Mouse (Mus musculus): ENCODE results near the gene Galntl6. TPM values are rescaled to one million over a fixed set of nuclear protein-coding genes. Genes with fewer than 3 reads are reported as not detected.

The Galntl6 gene
- polyA plus RNA-seq, 1 experiment from 2014 or later: 17.1 TPM

- Histone ChIP-seq H3K36me3 (replicated peaks) (no peaks in the 10 kb centered on the region), H3K4me2 (0 out of 2 replicates have a peak overlapping the region, but pooled peaks have one; percentile 11), H3K27me3 (replicated peaks) (0 out of 2 replicates have a peak, but pooled peaks cover 4% of the 10 kb centered on the region), H3K9me3 (no peaks in the 10 kb centered on the region), H3K4me1 (no peaks in the 10 kb centered on the region), H3K27ac (no peak overlapping the region), H3K9ac (no peak overlapping the region), H3K4me3 (no peak overlapping the region)
- no peak for ATAC-seq (replicated peaks)
- WGBS: 72% methylated on average over 5 of the region's 5 CpGs
Observed at GRCm38 (mm10) chr8:57939856-57940420, 972.5 kb downstream of the Galntl6 start.

- Histone ChIP-seq H3K4me1 (no peaks in the 10 kb centered on the region), H3K4me2 (0 out of 2 replicates have a peak overlapping the region, but pooled peaks have one; percentile 11), H3K4me3 (no peak overlapping the region), H3K9me3 (no peaks in the 10 kb centered on the region), H3K9ac (no peak overlapping the region), H3K36me3 (replicated peaks) (no peaks in the 10 kb centered on the region), H3K27me3 (replicated peaks) (0 out of 2 replicates have a peak, but pooled peaks cover 4% of the 10 kb centered on the region), H3K27ac (no peak overlapping the region)
- ATAC-seq (replicated peaks): peak; percentile 81
- WGBS: 14% methylated on average over 8 of the region's 8 CpGs
Observed at GRCm38 (mm10) chr8:57939177-57939855, 973.1 kb downstream of the Galntl6 start.

GRCm38 (mm10) chr8:57927074-57927473 lies 985.4 kb downstream of the Galntl6 start:
- H3K9ac ChIP-seq: no peak overlapping the region
- H3K27ac ChIP-seq: no peak overlapping the region
- H3K9me3 ChIP-seq: no peaks in the 10 kb centered on the region
- WGBS: 75% methylated on average over 6 of the region's 6 CpGs
- no peak for ATAC-seq (replicated peaks)
- H3K4me2 ChIP-seq: no peak overlapping the region
- H3K36me3 ChIP-seq (replicated peaks): no peaks in the 10 kb centered on the region
- peaks cover 11% of the 10 kb centered on the region for H3K4me1 ChIP-seq
- no peaks in the 10 kb centered on the region for H3K27me3 ChIP-seq (replicated peaks)
- no peak overlapping the region for H3K4me3 ChIP-seq

GRCm38 (mm10) chr8:57923556-57923955 lies 988.9 kb downstream of the Galntl6 start:
- no peaks in the 10 kb centered on the region for H3K36me3 ChIP-seq (replicated peaks)
- no peak overlapping the region for H3K27ac ChIP-seq
- H3K4me3 ChIP-seq: no peak overlapping the region
- no peaks in the 10 kb centered on the region for H3K27me3 ChIP-seq (replicated peaks)
- no peak overlapping the region for H3K9ac ChIP-seq
- H3K4me1 ChIP-seq: peaks cover 20% of the 10 kb centered on the region
- H3K9me3 ChIP-seq: no peaks in the 10 kb centered on the region
- 22% methylated on average over 6 of the region's 6 CpGs for WGBS
- ATAC-seq (replicated peaks): no peak
- H3K4me2 ChIP-seq: no peak overlapping the region

GRCm38 (mm10) chr8:57923130-57923529 lies 989.3 kb downstream of the Galntl6 start:
- Histone ChIP-seq H3K27me3 (replicated peaks) (no peaks in the 10 kb centered on the region), H3K27ac (0 out of 2 replicates have a peak overlapping the region, but pooled peaks have one; percentile 17), H3K36me3 (replicated peaks) (no peaks in the 10 kb centered on the region), H3K4me1 (peaks cover 20% of the 10 kb centered on the region), H3K9ac (no peak overlapping the region), H3K4me3 (no peak overlapping the region), H3K4me2 (no peak overlapping the region), H3K9me3 (no peaks in the 10 kb centered on the region)
- ATAC-seq (replicated peaks): no peak
- WGBS: 39% methylated on average over 6 of the region's 6 CpGs

GRCm38 (mm10) chr8:57922214-57923070 lies 990.0 kb downstream of the Galntl6 start:
- H3K9ac ChIP-seq: no peak overlapping the region

GRCm38 (mm10) chr8:57920326-57920903 lies 992.0 kb downstream of the Galntl6 start:
- WGBS: 49% methylated on average over 3 of the region's 3 CpGs
- Histone ChIP-seq H3K9me3 (no peaks in the 10 kb centered on the region), H3K4me2 (no peak overlapping the region), H3K4me3 (no peak overlapping the region), H3K36me3 (replicated peaks) (no peaks in the 10 kb centered on the region), H3K27ac (no peak overlapping the region), H3K4me1 (peaks cover 20% of the 10 kb centered on the region), H3K27me3 (replicated peaks) (no peaks in the 10 kb centered on the region; the same call in 1 of the 2 replicates), H3K9ac (no peak overlapping the region)
- no peak for ATAC-seq (replicated peaks)

More at GRCm38 (mm10) chr8:57922214-57923070, 990.0 kb downstream of the Galntl6 start:
- no peak overlapping the region for H3K27ac ChIP-seq
- H3K4me2 ChIP-seq: no peak overlapping the region
- no peak for ATAC-seq (replicated peaks)
- peaks cover 20% of the 10 kb centered on the region for H3K4me1 ChIP-seq
- no peaks in the 10 kb centered on the region for H3K36me3 ChIP-seq (replicated peaks)
- no peaks in the 10 kb centered on the region for H3K27me3 ChIP-seq (replicated peaks)
- 35% methylated on average over 6 of the region's 6 CpGs for WGBS
- H3K9me3 ChIP-seq: no peaks in the 10 kb centered on the region
- H3K4me3 ChIP-seq: no peak overlapping the region

GRCm38 (mm10) chr8:57918720-57919640 lies 993.5 kb downstream of the Galntl6 start:
- Histone ChIP-seq H3K27me3 (replicated peaks) (no peaks in the 10 kb centered on the region; the same call in 1 of the 2 replicates), H3K36me3 (replicated peaks) (no peaks in the 10 kb centered on the region), H3K27ac (peak overlapping the region; percentile 63), H3K4me1 (peaks cover 20% of the 10 kb centered on the region), H3K9ac (no peak overlapping the region), H3K4me3 (no peak overlapping the region), H3K9me3 (no peaks in the 10 kb centered on the region), H3K4me2 (peak overlapping the region; percentile 16)
- ATAC-seq (replicated peaks): peak; percentile 79
- WGBS: 24% methylated on average over 9 of the region's 9 CpGs

- H3K9ac ChIP-seq: no peak overlapping the region
- H3K4me2 ChIP-seq: no peak overlapping the region
- no peak overlapping the region for H3K4me3 ChIP-seq
- H3K36me3 ChIP-seq (replicated peaks): no peaks in the 10 kb centered on the region
- H3K27me3 ChIP-seq (replicated peaks): no peaks in the 10 kb centered on the region
- 92% methylated on average over 5 of the region's 5 CpGs for WGBS
- H3K9me3 ChIP-seq: no peaks in the 10 kb centered on the region
- H3K4me1 ChIP-seq: no peaks in the 10 kb centered on the region
- no peak overlapping the region for H3K27ac ChIP-seq
- no peak for ATAC-seq (replicated peaks)
Observed at GRCm38 (mm10) chr8:57893360-57893759, 1019.1 kb downstream of the Galntl6 start.

GRCm38 (mm10) chr8:57892115-57892514 lies 1020.3 kb downstream of the Galntl6 start:
- no peaks in the 10 kb centered on the region for H3K4me1 ChIP-seq
- H3K27me3 ChIP-seq (replicated peaks): no peaks in the 10 kb centered on the region
- no peak overlapping the region for H3K9ac ChIP-seq
- no peaks in the 10 kb centered on the region for H3K9me3 ChIP-seq
- WGBS: 82% methylated on average over 5 of the region's 5 CpGs
- ATAC-seq (replicated peaks): no peak
- no peak overlapping the region for H3K4me2 ChIP-seq
- H3K36me3 ChIP-seq (replicated peaks): no peaks in the 10 kb centered on the region
- H3K4me3 ChIP-seq: no peak overlapping the region
- H3K27ac ChIP-seq: no peak overlapping the region

- 71% methylated on average over 4 of the region's 4 CpGs for WGBS
- Histone ChIP-seq H3K4me2 (no peak overlapping the region), H3K4me3 (no peak overlapping the region), H3K27me3 (replicated peaks) (no peaks in the 10 kb centered on the region), H3K9me3 (no peaks in the 10 kb centered on the region), H3K4me1 (no peaks in the 10 kb centered on the region), H3K36me3 (replicated peaks) (no peaks in the 10 kb centered on the region), H3K9ac (no peak overlapping the region), H3K27ac (no peak overlapping the region)
- ATAC-seq (replicated peaks): no peak
Observed at GRCm38 (mm10) chr8:57890159-57890558, 1022.3 kb downstream of the Galntl6 start.

All from midbrain, embryonic 15.5 days (tissue).